Mouse (Mus musculus): ENCODE data around the gene Ptges2. TPM values are rescaled to one million over a fixed set of nuclear protein-coding genes. Genes with fewer than 3 reads are reported as not detected.

The Ptges2 gene
- polyA plus RNA-seq, 2 experiments, result 11.4 to 11.6 TPM

DNA sequence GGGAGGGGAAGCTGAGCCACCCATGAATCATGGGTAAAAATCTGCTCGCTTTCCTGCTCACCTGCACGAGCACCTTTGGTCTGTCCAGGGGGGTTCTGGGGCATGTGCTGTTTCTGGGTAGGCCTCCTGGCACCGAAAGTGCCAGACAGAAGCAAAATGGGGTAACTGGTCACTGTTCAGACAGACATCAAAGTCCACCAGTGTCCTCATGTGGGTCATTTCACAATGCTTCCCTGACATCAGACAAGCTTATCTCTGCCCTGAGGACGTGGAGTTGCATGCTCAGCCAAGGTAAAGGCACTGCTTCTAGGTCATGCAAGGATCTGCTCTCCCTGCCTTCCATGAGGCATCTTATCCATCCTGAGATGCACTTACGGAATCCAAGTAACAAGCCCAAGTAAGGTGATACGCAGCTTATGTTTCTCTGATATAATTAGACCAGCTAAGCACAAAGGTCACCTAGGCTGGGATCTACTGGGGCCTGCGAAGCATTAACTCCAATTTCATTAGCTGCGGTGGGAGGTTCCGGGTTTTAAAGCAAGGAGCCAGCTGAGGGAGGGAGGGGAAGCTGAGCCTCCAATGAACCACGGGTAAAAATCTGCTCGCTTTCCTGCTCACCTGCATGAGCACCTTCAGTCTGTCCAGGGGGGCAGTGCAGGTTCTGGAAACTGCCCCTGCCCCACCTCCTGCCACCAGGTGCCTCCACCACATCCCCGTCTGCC is 22.9 kb downstream of the Ptges2 start:
- H3K36me3 ChIP-seq (replicated peaks; ENCODE audit: control insufficient read depth, insufficient read depth, low read depth), result peaks cover 19% of the 10 kb centered on the region
- WGBS (ENCODE audit: insufficient replicate concordance), result 73% methylated on average over 12 of the region's 12 CpGs

DNA sequence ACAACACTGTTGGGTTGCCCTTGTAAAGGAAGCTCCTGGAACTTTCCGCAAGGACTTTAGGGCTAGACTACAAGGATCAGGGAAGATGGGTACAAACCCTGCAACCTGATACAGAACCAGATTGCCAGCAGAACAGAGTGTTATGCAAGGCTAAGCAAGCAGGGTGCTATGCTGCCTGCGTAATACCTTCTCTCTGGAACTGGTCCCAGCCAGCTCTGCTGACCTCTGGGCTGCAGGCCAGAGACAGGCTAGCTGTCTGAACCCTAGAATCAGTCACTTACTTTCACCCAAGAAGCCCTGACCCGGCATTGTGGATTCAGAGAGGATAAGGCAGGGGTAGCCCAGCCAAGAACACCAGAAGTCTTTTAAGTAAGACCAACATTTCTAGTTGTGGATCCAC is 23.7 kb downstream of the Ptges2 start:
- Histone ChIP-seq H3K9ac (replicated peaks) (no peak overlapping the region), H3K4me3 (ENCODE audit: insufficient read depth in 1 of 2, low read depth in 2 of 2, low read length in 2 of 2) (no peak overlapping the region), H3K27me3 (ENCODE audit: control insufficient read depth, insufficient read depth, low read length) (no peaks in the 10 kb centered on the region), H3K4me1 (replicated peaks; ENCODE audit: control insufficient read depth in 2 of 2, insufficient read depth in 2 of 2, low read length in 1 of 2) (peaks cover 14 to 25% of the 10 kb centered on the region in 2 experiments), H3K9me3 (ENCODE audit: control insufficient read depth, low read length) (no peaks in the 10 kb centered on the region), H3K36me3 (replicated peaks; ENCODE audit: control insufficient read depth, insufficient read depth, low read depth) (peaks cover 19% of the 10 kb centered on the region), H3K4me2 (ENCODE audit: low read depth) (no peak overlapping the region), H3K27ac (no peak overlapping the region)
- ATAC-seq (ENCODE audit: insufficient read depth) (peak; percentile 49), DNase-seq (ENCODE audit: low read depth in 3 of 3, low spot score in 3 of 3) (no peak)
- no peak for TF ChIP-seq CTCF (IDR thresholded peaks at IDR 0.05; ENCODE audit: low read depth)
- no peak for TF ChIP-seq EP300 (IDR thresholded peaks at IDR 0.05; ENCODE audit: low read depth)
- WGBS (ENCODE audit: insufficient replicate concordance), result 74% methylated on average over 3 of the region's 3 CpGs

More for the DNA sequence above, 22.9 kb downstream of the Ptges2 start:
- Histone ChIP-seq H3K9me3 (ENCODE audit: control insufficient read depth, low read length) (no peaks in the 10 kb centered on the region), H3K4me3 (ENCODE audit: insufficient read depth in 1 of 2, low read depth in 2 of 2, low read length in 2 of 2) (no peak overlapping the region), H3K9ac (replicated peaks) (no peak overlapping the region), H3K27ac (peak overlapping the region; percentile 37; the same call in 1 of the 2 replicates), H3K4me1 (replicated peaks; ENCODE audit: control insufficient read depth in 2 of 2, insufficient read depth in 2 of 2, low read length in 1 of 2) (peaks cover 10 to 19% of the 10 kb centered on the region in 2 experiments), H3K27me3 (ENCODE audit: control insufficient read depth, insufficient read depth, low read length) (no peaks in the 10 kb centered on the region), H3K4me2 (ENCODE audit: low read depth) (no peak overlapping the region)
- DNase-seq (ENCODE audit: low read depth in 3 of 3, low spot score in 3 of 3) (no peak), ATAC-seq (ENCODE audit: insufficient read depth) (peak; percentile 47; the same call in 1 of the 2 replicates)
- no peak for TF ChIP-seq EP300 (IDR thresholded peaks at IDR 0.05; ENCODE audit: low read depth)
- no peak for TF ChIP-seq CTCF (IDR thresholded peaks at IDR 0.05; ENCODE audit: low read depth)

DNA sequence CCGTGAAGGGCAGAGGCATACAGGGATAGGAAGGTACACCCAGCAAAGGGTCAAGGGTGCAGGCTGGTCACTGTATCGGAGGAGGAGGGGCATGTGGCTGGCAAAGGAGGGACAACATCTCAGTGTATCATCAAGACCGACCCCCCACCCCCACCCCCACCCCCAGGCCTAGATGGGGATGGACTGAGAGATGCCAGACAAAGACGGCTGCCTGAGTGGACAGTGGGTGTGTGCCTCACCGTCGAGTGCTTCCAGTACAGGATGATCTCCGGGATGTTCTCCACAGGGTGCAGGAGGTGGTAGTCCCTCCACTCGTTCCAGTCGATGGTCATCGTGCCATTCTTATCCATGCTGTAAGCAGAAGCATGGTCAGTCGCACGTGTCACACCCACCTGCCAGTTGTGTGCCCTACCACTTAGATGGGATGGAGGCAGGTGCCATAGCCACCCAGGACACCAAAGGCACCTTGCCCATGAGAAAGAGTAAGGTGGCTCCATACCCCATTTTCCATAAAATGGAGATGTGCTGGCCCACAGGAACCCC is 24.4 kb downstream of the Ptges2 start:
- 82% methylated on average over 12 of the region's 12 CpGs for WGBS (ENCODE audit: insufficient replicate concordance)
- Histone ChIP-seq H3K27me3 (ENCODE audit: control insufficient read depth, insufficient read depth, low read length) (no peaks in the 10 kb centered on the region), H3K4me1 (replicated peaks; ENCODE audit: control insufficient read depth in 2 of 2, insufficient read depth in 2 of 2, low read length in 1 of 2) (peaks cover 19 to 33% of the 10 kb centered on the region in 2 experiments), H3K4me2 (ENCODE audit: low read depth) (no peak overlapping the region), H3K4me3 (ENCODE audit: insufficient read depth in 1 of 2, low read depth in 2 of 2, low read length in 2 of 2) (no peak overlapping the region), H3K27ac (no peak overlapping the region), H3K9me3 (ENCODE audit: control insufficient read depth, low read length) (no peaks in the 10 kb centered on the region), H3K36me3 (replicated peaks; ENCODE audit: control insufficient read depth, insufficient read depth, low read depth) (peaks cover 19% of the 10 kb centered on the region), H3K9ac (replicated peaks) (no peak overlapping the region)
- no peak for ATAC-seq (ENCODE audit: insufficient read depth)
- TF ChIP-seq CTCF (IDR thresholded peaks at IDR 0.05; ENCODE audit: low read depth), result no peak
- TF ChIP-seq EP300 (IDR thresholded peaks at IDR 0.05; ENCODE audit: low read depth), result no peak
- no peak for DNase-seq (ENCODE audit: low read depth in 3 of 3, low spot score in 3 of 3)

DNA sequence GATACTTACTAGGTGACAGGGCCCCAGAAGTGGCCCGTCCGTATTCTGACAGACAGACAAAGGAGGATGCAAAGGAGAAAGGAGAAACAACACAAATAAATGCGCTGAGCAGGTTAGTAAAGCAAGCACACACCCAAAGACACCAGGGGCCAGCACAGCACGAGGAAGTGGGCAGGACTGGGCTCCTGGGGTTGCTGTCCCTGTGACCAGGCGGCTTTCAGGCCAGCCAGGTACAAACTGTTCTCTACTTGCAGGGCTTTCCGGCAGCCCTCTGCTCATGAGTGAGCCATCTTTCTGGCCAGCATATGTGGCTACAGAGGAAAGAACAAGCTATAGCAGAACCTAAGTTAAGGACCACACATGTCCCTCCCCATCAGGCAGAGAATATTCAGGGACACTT is 25.0 kb downstream of the Ptges2 start:
- 76% methylated on average over 6 of the region's 6 CpGs for WGBS (ENCODE audit: insufficient replicate concordance)
- Histone ChIP-seq H3K27me3 (ENCODE audit: control insufficient read depth, insufficient read depth, low read length) (no peaks in the 10 kb centered on the region), H3K4me3 (ENCODE audit: insufficient read depth in 1 of 2, low read depth in 2 of 2, low read length in 2 of 2) (no peak overlapping the region), H3K4me2 (ENCODE audit: low read depth) (no peak overlapping the region), H3K9ac (replicated peaks) (no peak overlapping the region), H3K9me3 (ENCODE audit: control insufficient read depth, low read length) (no peaks in the 10 kb centered on the region), H3K27ac (no peak overlapping the region), H3K36me3 (replicated peaks; ENCODE audit: control insufficient read depth, insufficient read depth, low read depth) (peaks cover 19% of the 10 kb centered on the region), H3K4me1 (replicated peaks; ENCODE audit: control insufficient read depth in 2 of 2, insufficient read depth in 2 of 2, low read length in 1 of 2) (peaks cover 19 to 37% of the 10 kb centered on the region in 2 experiments)
- no peak for DNase-seq (ENCODE audit: low read depth in 3 of 3, low spot score in 3 of 3)
- TF ChIP-seq EP300 (IDR thresholded peaks at IDR 0.05; ENCODE audit: low read depth) (no peak), CTCF (IDR thresholded peaks at IDR 0.05; ENCODE audit: low read depth) (no peak)
- ATAC-seq (ENCODE audit: insufficient read depth), result no peak

DNA sequence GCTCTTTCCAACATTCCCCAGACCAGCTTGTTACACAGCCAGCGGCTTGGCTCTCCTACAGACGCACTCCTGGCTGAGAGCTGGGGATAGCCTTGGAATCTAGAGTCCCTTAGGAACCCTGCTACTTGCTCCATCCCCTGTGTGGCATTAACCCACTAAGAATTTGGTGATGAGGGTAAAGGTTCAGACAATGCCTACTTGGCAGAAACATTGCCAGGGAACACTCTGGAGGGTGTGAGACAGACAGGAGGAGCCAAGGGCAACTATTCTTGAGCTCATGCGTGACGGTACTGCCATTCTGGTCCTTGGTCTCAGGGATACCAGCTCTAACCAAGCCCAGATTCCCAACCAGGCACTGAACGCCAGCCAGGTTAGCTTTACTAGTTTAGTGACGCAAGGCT is 26.2 kb downstream of the Ptges2 start:
- ATAC-seq (ENCODE audit: insufficient read depth) (no peak), DNase-seq (ENCODE audit: low read depth in 3 of 3, low spot score in 3 of 3) (no peak)
- no peak overlapping the region for H3K4me2 ChIP-seq (ENCODE audit: low read depth)
- H3K27me3 ChIP-seq (ENCODE audit: control insufficient read depth, insufficient read depth, low read length), result no peaks in the 10 kb centered on the region
- H3K36me3 ChIP-seq (replicated peaks; ENCODE audit: control insufficient read depth, insufficient read depth, low read depth), result peaks cover 10% of the 10 kb centered on the region; the same call in 1 of the 2 replicates
- H3K9me3 ChIP-seq (ENCODE audit: control insufficient read depth, low read length), result no peaks in the 10 kb centered on the region
- no peak overlapping the region for H3K9ac ChIP-seq (replicated peaks)
- H3K4me3 ChIP-seq (ENCODE audit: insufficient read depth in 1 of 2, low read depth in 2 of 2, low read length in 2 of 2), result no peak overlapping the region
- peaks cover 19 to 39% of the 10 kb centered on the region in 2 experiments for H3K4me1 ChIP-seq (replicated peaks; ENCODE audit: control insufficient read depth in 2 of 2, insufficient read depth in 2 of 2, low read length in 1 of 2)
- WGBS (ENCODE audit: insufficient replicate concordance), result 84% methylated on average over 6 of the region's 6 CpGs
- H3K27ac ChIP-seq, result no peak overlapping the region
- no peak for TF ChIP-seq EP300 (IDR thresholded peaks at IDR 0.05; ENCODE audit: low read depth)
- TF ChIP-seq CTCF (IDR thresholded peaks at IDR 0.05; ENCODE audit: low read depth), result no peak
